In genomic region chr7:119941569-119941968, GRCm38 (mm10) we compare ENCODE assay signal across 14 mouse cellular contexts. TPM values are rescaled to one million over a fixed set of nuclear protein-coding genes. Genes with fewer than 3 reads are reported as not detected.
DNase-seq lines count a peak whose midpoint lies in the region; ATAC-seq and TF ChIP-seq lines count a peak whose summit lies in the region.
"Had no signal": no experiment of that assay in that cellular context is flagged by ENCODE, and none has a peak within 500 bp of the region (broad histone marks: within the 10 kb centered on the region; RNA-seq: fewer than 3 reads in every experiment).

No protein-coding gene starts in this region.

- DNase-seq in heart, adult 11 months: peak; percentile 97
- peak; percentile 81 to 82 for DNase-seq in adrenal gland, postnatal 36 days
- peak; percentile 62 for DNase-seq in kidney, postnatal 10 days
- DNase-seq in forebrain, postnatal 0 days: no peak
- no peak for DNase-seq in hindbrain, embryonic 11.5 days (ENCODE audit: low spot score)
- DNase-seq in thymus, postnatal 4 days: no peak
- DNase-seq: embryo, embryonic 11 days had no signal

- peak; percentile 60 for TF ChIP-seq EP300 in ES-Bruce4 (IDR thresholded peaks at IDR 0.05; ENCODE audit: insufficient read depth, low read depth, low read length)

- H3K4me3 ChIP-seq in heart, embryonic 12.5 days: no peak overlapping the region
- no peak overlapping the region for H3K4me3 ChIP-seq in ES-Bruce4 (ENCODE audit: low read depth, low read length)
- H3K4me3 ChIP-seq in forebrain, postnatal 0 days (ENCODE audit: low read depth, low read length): no peak overlapping the region
- no peak overlapping the region for H3K4me3 ChIP-seq in hindbrain, embryonic 11.5 days (ENCODE audit: low read depth, low read length)
- H3K4me3 ChIP-seq: heart, embryonic 15.5 days; limb, embryonic 12.5 days; neural tube, embryonic 13.5 days had no signal

- H3K36me3 ChIP-seq in heart, embryonic 12.5 days: no peaks in the 10 kb centered on the region
- H3K36me3 ChIP-seq in ES-Bruce4 (ENCODE audit: control insufficient read depth, insufficient read depth, low read length, poor library complexity, severe bottlenecking): no peaks in the 10 kb centered on the region
- H3K36me3 ChIP-seq in forebrain, postnatal 0 days (ENCODE audit: insufficient read depth): no peaks in the 10 kb centered on the region
- no peaks in the 10 kb centered on the region for H3K36me3 ChIP-seq in hindbrain, embryonic 11.5 days (ENCODE audit: control insufficient read depth, insufficient read depth, low read length)
- H3K36me3 ChIP-seq: heart, embryonic 15.5 days; limb, embryonic 12.5 days; neural tube, embryonic 13.5 days had no signal

- ATAC-seq in heart, embryonic 12.5 days (ENCODE audit: insufficient number of reproducible peaks, low FRiP score): no peak
- no peak for ATAC-seq in forebrain, postnatal 0 days
- ATAC-seq in hindbrain, embryonic 11.5 days (ENCODE audit: low FRiP score): no peak

- no peaks in the 10 kb centered on the region for H3K4me1 ChIP-seq in heart, embryonic 12.5 days (replicated peaks)
- H3K4me1 ChIP-seq in ES-Bruce4 (ENCODE audit: control insufficient read depth, insufficient read depth, low read length): no peaks in the 10 kb centered on the region
- no peaks in the 10 kb centered on the region for H3K4me1 ChIP-seq in forebrain, postnatal 0 days (ENCODE audit: insufficient read depth)
- H3K4me1 ChIP-seq in hindbrain, embryonic 11.5 days (replicated peaks; ENCODE audit: control insufficient read depth, insufficient read depth, low read length): no peaks in the 10 kb centered on the region
- H3K4me1 ChIP-seq: heart, embryonic 15.5 days; limb, embryonic 12.5 days; neural tube, embryonic 13.5 days had no signal

- no peak overlapping the region for H3K4me2 ChIP-seq in heart, embryonic 12.5 days
- no peak overlapping the region for H3K4me2 ChIP-seq in forebrain, postnatal 0 days (ENCODE audit: low read depth)
- H3K4me2 ChIP-seq in hindbrain, embryonic 11.5 days (replicated peaks; ENCODE audit: low read depth, low read length): no peak overlapping the region
- H3K4me2 ChIP-seq: heart, embryonic 15.5 days; limb, embryonic 12.5 days; neural tube, embryonic 13.5 days had no signal

- H3K9ac ChIP-seq in heart, embryonic 12.5 days: no peak overlapping the region
- no peak overlapping the region for H3K9ac ChIP-seq in ES-Bruce4 (ENCODE audit: low read depth, poor library complexity, severe bottlenecking)
- H3K9ac ChIP-seq in forebrain, postnatal 0 days: no peak overlapping the region
- no peak overlapping the region for H3K9ac ChIP-seq in hindbrain, embryonic 11.5 days (ENCODE audit: low read depth, low read length)
- H3K9ac ChIP-seq: heart, embryonic 15.5 days; limb, embryonic 12.5 days; neural tube, embryonic 13.5 days had no signal

- 55% methylated on average over 2 of the region's 2 CpGs for WGBS in heart, embryonic 12.5 days
- 65% methylated on average over 2 of the region's 2 CpGs for WGBS in forebrain, postnatal 0 days
- 60% methylated on average over 2 of the region's 2 CpGs for WGBS in hindbrain, embryonic 11.5 days

- no peak for TF ChIP-seq CTCF in ES-Bruce4 (IDR thresholded peaks at IDR 0.05; ENCODE audit: low read depth, low read length)
- no peak for TF ChIP-seq CTCF in forebrain, postnatal 0 days (IDR thresholded peaks at IDR 0.05; ENCODE audit: low read depth)

- no peaks in the 10 kb centered on the region for H3K9me3 ChIP-seq in heart, embryonic 12.5 days (replicated peaks)
- no peaks in the 10 kb centered on the region for H3K9me3 ChIP-seq in ES-Bruce4 (replicated peaks; ENCODE audit: control insufficient read depth, insufficient read depth, low read length, poor library complexity, severe bottlenecking)
- no peaks in the 10 kb centered on the region for H3K9me3 ChIP-seq in forebrain, postnatal 0 days (ENCODE audit: low read length)
- H3K9me3 ChIP-seq in hindbrain, embryonic 11.5 days (ENCODE audit: control insufficient read depth, low read length): no peaks in the 10 kb centered on the region
- H3K9me3 ChIP-seq: heart, embryonic 15.5 days; limb, embryonic 12.5 days; neural tube, embryonic 13.5 days had no signal

- no peaks in the 10 kb centered on the region for H3K27me3 ChIP-seq in heart, embryonic 12.5 days (replicated peaks)
- H3K27me3 ChIP-seq in ES-Bruce4 (ENCODE audit: control insufficient read depth, insufficient read depth, low read length, poor library complexity, severe bottlenecking): no peaks in the 10 kb centered on the region; the same call in 1 of the 2 replicates
- H3K27me3 ChIP-seq in forebrain, postnatal 0 days (ENCODE audit: insufficient read depth, low read length): no peaks in the 10 kb centered on the region
- H3K27me3 ChIP-seq in hindbrain, embryonic 11.5 days (ENCODE audit: control insufficient read depth, insufficient read depth, low read length): no peaks in the 10 kb centered on the region
- H3K27me3 ChIP-seq: heart, embryonic 15.5 days; limb, embryonic 12.5 days; neural tube, embryonic 13.5 days had no signal

- H3K27ac ChIP-seq in heart, embryonic 12.5 days (ENCODE audit: poor library complexity, severe bottlenecking): no peak overlapping the region
- no peak overlapping the region for H3K27ac ChIP-seq in ES-Bruce4 (ENCODE audit: insufficient read depth, low read length)
- no peak overlapping the region for H3K27ac ChIP-seq in forebrain, postnatal 0 days (ENCODE audit: low read depth, low read length)
- no peak overlapping the region for H3K27ac ChIP-seq in hindbrain, embryonic 11.5 days (ENCODE audit: low read depth, low read length)
- H3K27ac ChIP-seq: heart, embryonic 15.5 days; kidney, postnatal 0 days; limb, embryonic 12.5 days; neural tube, embryonic 13.5 days; stomach, postnatal 0 days had no signal

- TF ChIP-seq POLR2A in ES-Bruce4 (IDR thresholded peaks at IDR 0.05; ENCODE audit: insufficient read depth, low read length): no peak

RNA-seq across cellular contexts. Expression of gene Dcun1d3, which starts 45.5 kb away (rescaled TPM):
- 9.9 and 12.9 TPM in 2 replicates for polyA plus RNA-seq in heart, embryonic 12.5 days (2016; fragmentation: Nextera tagmentation; extraction: Ambion mirVana)
- polyA plus RNA-seq in ES-Bruce4 (2011; ENCODE audit: insufficient read depth, insufficient read length, low read depth, missing spikeins): 31.2 and 37.9 TPM in 2 replicates
- total RNA-seq in adrenal gland, postnatal 36 days (2021): 10 to 100 TPM; 27.5 to 36.6 TPM
- total RNA-seq in forebrain, postnatal 0 days (2014; rRNA removed): 10.8 and 14.6 TPM in 2 replicates
- 6.8 and 9.0 TPM in 2 replicates for polyA plus RNA-seq in forebrain, postnatal 0 days (2015; fragmentation: Nextera tagmentation; extraction: Ambion mirVana)
- 10.0 and 11.8 TPM in 2 replicates for polyA plus RNA-seq in hindbrain, embryonic 11.5 days (2014; fragmentation: Nextera tagmentation; extraction: Ambion mirVana)

RNA-seq across cellular contexts. Expression of gene Lyrm1, which starts 45.9 kb away (rescaled TPM):
- polyA plus RNA-seq in heart, embryonic 12.5 days (2016; fragmentation: Nextera tagmentation; extraction: Ambion mirVana): 9.2 and 9.8 TPM in 2 replicates
- 7.2 and 8.7 TPM in 2 replicates for polyA plus RNA-seq in ES-Bruce4 (2011; ENCODE audit: insufficient read depth, insufficient read length, low read depth, missing spikeins)
- 1 to 10 TPM; 6.4 to 7.3 TPM for total RNA-seq in adrenal gland, postnatal 36 days (2021)
- total RNA-seq in forebrain, postnatal 0 days (2014; rRNA removed): 22.3 and 23.0 TPM in 2 replicates
- polyA plus RNA-seq in forebrain, postnatal 0 days (2015; fragmentation: Nextera tagmentation; extraction: Ambion mirVana): 24.4 and 25.6 TPM in 2 replicates
- polyA plus RNA-seq in hindbrain, embryonic 11.5 days (2014; fragmentation: Nextera tagmentation; extraction: Ambion mirVana): 16.1 and 16.7 TPM in 2 replicates

Comparison
In these comparisons a context has a peak if more than half of its experiments do, and no peak if none do; other contexts are left out.
1. DNase-seq: peak in heart, adult 11 months (single experiment), adrenal gland, postnatal 36 days (2 of 2) and kidney, postnatal 10 days (single experiment); none in forebrain, postnatal 0 days (single experiment), hindbrain, embryonic 11.5 days (single experiment) and thymus, postnatal 4 days (single experiment).